Mouse (Mus musculus) cerebellum, adult 2 months (tissue): ENCODE results near the gene Rbm7.

ENCODE experiments used
- CTCF ChIP-seq: fragments of 200-500 bp; IDR thresholded peaks from 2 replicates; pipeline ENCODE4 v1.5.1; 2011; ENCODE audit warnings: low read depth, mild to moderate bottlenecking, control low read depth, low read length, moderate library complexity, borderline replicate concordance; ENCODE audit not compliant: insufficient read depth
- POLR2A ChIP-seq: fragments of 200-500 bp; IDR thresholded peaks from 2 replicates; pipeline ENCODE4 v1.6.1; 2011; ENCODE audit warnings: low read length, control low read depth, borderline replicate concordance; ENCODE audit not compliant: insufficient read depth

DNA sequence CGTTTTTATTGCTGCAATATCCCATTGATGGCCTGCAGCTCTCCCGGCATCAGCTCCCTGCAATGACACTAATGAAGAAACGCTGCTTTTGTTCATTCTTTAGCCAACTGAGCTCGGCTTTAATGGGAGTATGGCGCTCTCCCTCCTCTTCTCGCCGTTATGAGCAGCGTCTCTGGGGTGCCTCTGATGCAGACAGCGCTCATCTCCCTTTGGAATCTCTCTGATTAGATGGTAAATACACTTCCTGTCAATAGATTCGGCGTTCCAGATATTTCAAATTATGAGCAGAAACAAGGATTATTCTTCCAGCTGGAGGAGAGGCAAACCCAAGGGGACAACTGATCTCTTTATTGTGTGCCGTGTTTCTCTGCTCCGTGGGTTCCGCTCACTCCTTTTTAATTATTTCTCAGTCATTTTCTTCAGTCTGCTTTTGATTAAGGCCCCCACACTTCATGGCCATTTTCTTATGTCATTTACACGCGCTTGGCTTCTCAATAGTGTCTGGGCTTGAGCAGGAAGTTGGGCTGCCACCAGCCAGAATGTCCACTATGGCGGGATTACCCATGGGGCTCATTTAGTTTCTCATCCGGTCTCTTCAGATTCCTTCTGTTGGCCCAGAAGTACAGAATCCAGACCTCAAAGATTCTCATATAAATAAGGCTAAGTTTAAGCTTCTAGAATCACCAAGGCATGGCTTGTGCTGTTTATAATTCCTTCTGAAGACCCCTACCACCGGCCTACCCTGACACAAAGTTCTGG, 22.5 kb upstream of the Rbm7 start:
- no peak for TF ChIP-seq POLR2A
- TF ChIP-seq CTCF, result no peak
